Mouse (Mus musculus) ZHBTc4 (cell line): ENCODE data around the gene Zfp109.
A peak's percentile ranks its signal among the peaks of the same experiment; 100 is the strongest.

ENCODE experiments used
- DNase-seq: peaks from one replicate; pipeline ENCODE4 v3.0.0-alpha.2; 2011; ENCODE audit warnings: low read depth, low spot score

Zfp109 gene

GRCm38 (mm10) chr7:24237040-24237791 lies at the start of gene Zfp109:
Gene Zfp109, minus strand, starts transcription at chr7:24237560.
- peak; percentile 83 for DNase-seq

- DNase-seq = no peak
These were observed 49.6 kb upstream of the Zfp109 start for GRCm38 (mm10) chr7:24286916-24287315.

- peak; percentile 44 for DNase-seq
These were observed 48.7 kb upstream of the Zfp109 start for GRCm38 (mm10) chr7:24286090-24286489.

GRCm38 (mm10) chr7:24280858-24281145 lies 43.4 kb upstream of the Zfp109 start:
- DNase-seq = peak; percentile 19

- peak; percentile 47 for DNase-seq
These were observed 42.9 kb upstream of the Zfp109 start for GRCm38 (mm10) chr7:24280031-24280857.

- peak; percentile 78 for DNase-seq
These were observed 41.4 kb upstream of the Zfp109 start for GRCm38 (mm10) chr7:24278771-24279170.

- DNase-seq = no peak
These were observed 37.1 kb upstream of the Zfp109 start for GRCm38 (mm10) chr7:24274456-24274855.

- no peak for DNase-seq
These were observed 33.8 kb upstream of the Zfp109 start for GRCm38 (mm10) chr7:24271191-24271590.

- peak; percentile 93 for DNase-seq
These were observed 32.9 kb upstream of the Zfp109 start, which contains the start of gene Zfp93 for GRCm38 (mm10) chr7:24270288-24270672. Gene Zfp93, plus strand, starts transcription at chr7:24270420.

- DNase-seq = no peak
These were observed 32.4 kb upstream of the Zfp109 start for GRCm38 (mm10) chr7:24269667-24270287.

- DNase-seq = peak; percentile 34
These were observed 31.9 kb upstream of the Zfp109 start for GRCm38 (mm10) chr7:24269256-24269655.

GRCm38 (mm10) chr7:24268176-24269155 lies 31.1 kb upstream of the Zfp109 start:
- peak; percentile 80 for DNase-seq

GRCm38 (mm10) chr7:24260000-24260312 lies 22.6 kb upstream of the Zfp109 start:
- no peak for DNase-seq

GRCm38 (mm10) chr7:24259306-24259999 lies 22.1 kb upstream of the Zfp109 start:
- no peak for DNase-seq

- DNase-seq = peak; percentile 86
These were observed 17.5 kb upstream of the Zfp109 start, which contains the start of gene Zfp108 for GRCm38 (mm10) chr7:24254633-24255474. Gene Zfp108, plus strand, starts transcription at chr7:24254794.

GRCm38 (mm10) chr7:24253779-24254615 lies 16.6 kb upstream of the Zfp109 start:
- peak; percentile 62 for DNase-seq

GRCm38 (mm10) chr7:24211343-24211742 lies 26.0 kb downstream of the Zfp109 start, which contains the start of gene Zfp111:
Gene Zfp111, minus strand, starts transcription at chr7:24211443.
- DNase-seq = no peak

GRCm38 (mm10) chr7:24210296-24210695 lies 27.1 kb downstream of the Zfp109 start:
- no peak for DNase-seq
